Mouse (Mus musculus): ENCODE results near the gene Gm28035.

GRCm38 (mm10) chr2:30299966-30300365, 59.6 kb downstream of the Gm28035 start:
- TF ChIP-seq EP300 (IDR thresholded peaks at IDR 0.05; ENCODE audit: low read depth) (no peak), CTCF (IDR thresholded peaks at IDR 0.05; ENCODE audit: low read depth) (no peak)

All from heart, postnatal 0 days (tissue).